Mouse (Mus musculus) fat pad, adult 2 months (tissue): Measurements from ENCODE around the gene Rpl37.

Source experiments
- DNase-seq: peaks from one replicate; pipeline ENCODE4 v3.0.0-alpha.2; 2011; ENCODE audit warnings: low read depth, low spot score; ENCODE audit errors: extremely low read depth

Rpl37 gene

GRCm38 (mm10) chr15:5149187-5149586 lies 32.7 kb downstream of the Rpl37 start:
- DNase-seq = no peak

GRCm38 (mm10) chr15:5152171-5152570 lies 35.7 kb downstream of the Rpl37 start:
- DNase-seq = no peak

GRCm38 (mm10) chr15:5154621-5155020 lies 38.2 kb downstream of the Rpl37 start:
- DNase-seq = no peak

- DNase-seq = no peak
Measured at GRCm38 (mm10) chr15:5155093-5155492, 38.6 kb downstream of the Rpl37 start.

- DNase-seq = no peak
Measured at GRCm38 (mm10) chr15:5156355-5156754, 39.9 kb downstream of the Rpl37 start.

GRCm38 (mm10) chr15:5157386-5157785 lies 40.9 kb downstream of the Rpl37 start:
- no peak for DNase-seq

GRCm38 (mm10) chr15:5158827-5159226 lies 42.4 kb downstream of the Rpl37 start:
- no peak for DNase-seq

- no peak for DNase-seq
Measured at GRCm38 (mm10) chr15:5165121-5165773, 48.8 kb downstream of the Rpl37 start.
